Comparison of ENCODE assay signal across 14 mouse cellular contexts in the genomic region with DNA sequence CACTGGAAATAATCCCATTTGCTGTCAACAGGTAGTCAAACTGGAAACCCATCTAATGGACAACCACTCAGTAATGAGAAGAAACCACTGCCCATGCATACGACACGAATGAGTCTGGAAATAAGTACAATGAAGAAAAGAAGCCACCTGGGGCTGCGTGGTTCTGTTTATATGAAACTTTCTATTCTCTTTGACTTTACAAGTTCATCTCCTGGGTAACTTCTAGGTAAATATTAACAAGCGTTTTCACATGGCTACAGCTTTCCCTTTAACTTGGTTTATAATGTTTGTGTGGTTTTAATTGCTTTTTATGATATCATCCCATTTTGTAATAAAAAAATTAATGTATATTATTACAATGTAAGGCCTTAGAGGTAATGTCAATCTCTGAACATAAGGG.
"Had no signal": no experiment of that assay in that cellular context is flagged by ENCODE, and none has a peak within 500 bp of the region (broad histone marks: within the 10 kb centered on the region; RNA-seq: fewer than 3 reads in every experiment).

No protein-coding gene starts in this region.

- H3K4me1 ChIP-seq: hindbrain, embryonic 15.5 days; neural tube, embryonic 12.5 days had no signal

- H3K27ac ChIP-seq: hindbrain, embryonic 15.5 days; limb, embryonic 15.5 days; lung, embryonic 15.5 days; macrophage; midbrain, embryonic 15.5 days; neural tube, embryonic 12.5 days had no signal

- DNase-seq: kidney, postnatal 25 days; lung, postnatal 14 days; spleen, adult 18-20 months; thymus, adult 18-20 months; thymus, postnatal 14 days had no signal

- H3K4me3 ChIP-seq: hindbrain, embryonic 15.5 days; kidney, embryonic 15.5 days; limb, embryonic 15.5 days; lung, embryonic 15.5 days; megakaryocyte, embryonic 14.5 days; midbrain, embryonic 15.5 days; neural tube, embryonic 12.5 days had no signal

- H3K4me2 ChIP-seq: hindbrain, embryonic 15.5 days; kidney, embryonic 15.5 days; limb, embryonic 15.5 days; lung, embryonic 15.5 days; midbrain, embryonic 11.5 days; midbrain, embryonic 15.5 days; neural tube, embryonic 12.5 days had no signal

- H3K27me3 ChIP-seq: hindbrain, embryonic 15.5 days; kidney, embryonic 15.5 days; limb, embryonic 15.5 days; lung, embryonic 15.5 days; megakaryocyte, embryonic 14.5 days; midbrain, embryonic 15.5 days; neural tube, embryonic 12.5 days had no signal

- H3K36me3 ChIP-seq: hindbrain, embryonic 15.5 days; kidney, embryonic 15.5 days; limb, embryonic 15.5 days; lung, embryonic 15.5 days; midbrain, embryonic 15.5 days; neural tube, embryonic 12.5 days had no signal

- ATAC-seq: midbrain, embryonic 15.5 days had no signal

- H3K9ac ChIP-seq: hindbrain, embryonic 15.5 days; kidney, embryonic 15.5 days; limb, embryonic 15.5 days; lung, embryonic 15.5 days; midbrain, embryonic 15.5 days; neural tube, embryonic 12.5 days had no signal

- H3K9me3 ChIP-seq: hindbrain, embryonic 15.5 days; kidney, embryonic 15.5 days; limb, embryonic 15.5 days; lung, embryonic 15.5 days; megakaryocyte, embryonic 14.5 days; midbrain, embryonic 15.5 days; neural tube, embryonic 12.5 days had no signal
